Mouse (Mus musculus): Measurements from ENCODE around the gene Clca3b.
"Not testable (repeated sequence)": the region's sequence is repeated elsewhere in the genome, so short reads cannot be mapped to it uniquely, and the experiment has no call there.

Clca3b gene

DNA sequence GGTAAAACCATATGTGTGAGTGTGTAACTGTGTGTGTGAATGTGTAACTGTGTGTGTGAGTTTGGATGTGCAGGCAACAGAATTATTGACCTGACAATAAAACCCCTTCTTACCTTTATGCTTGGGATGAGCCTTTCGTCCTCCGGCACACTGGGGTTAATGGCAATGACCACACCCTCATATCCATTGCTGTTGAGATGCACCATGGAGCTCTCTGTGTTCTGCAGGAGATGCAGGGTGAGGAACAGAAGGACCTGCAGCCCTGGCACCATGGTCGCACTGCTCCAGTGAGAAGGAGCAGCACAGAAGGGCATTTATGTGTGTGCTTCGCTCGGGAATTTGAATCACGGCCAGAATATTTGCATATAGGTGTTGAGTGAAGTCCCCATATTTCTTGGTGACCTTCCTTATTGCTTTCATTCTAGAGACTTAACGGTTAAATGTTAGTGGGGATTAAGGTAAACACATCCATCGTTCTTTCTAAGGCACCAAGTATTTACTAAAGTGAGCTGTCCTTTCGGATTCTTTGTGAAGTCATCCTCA is at the start of gene Clca3b:
Clca3b (minus strand) TSS at position 344 of the 543 bp plus-strand sequence.
- not testable (repeated sequence) for DNase-seq (ENCODE audit: inconsistent ontology term)

- DNase-seq (ENCODE audit: inconsistent ontology term) = no peak
Observed at GRCm38 (mm10) chr3:144897042-144897678, 48.0 kb upstream of the Clca3b start.

DNA sequence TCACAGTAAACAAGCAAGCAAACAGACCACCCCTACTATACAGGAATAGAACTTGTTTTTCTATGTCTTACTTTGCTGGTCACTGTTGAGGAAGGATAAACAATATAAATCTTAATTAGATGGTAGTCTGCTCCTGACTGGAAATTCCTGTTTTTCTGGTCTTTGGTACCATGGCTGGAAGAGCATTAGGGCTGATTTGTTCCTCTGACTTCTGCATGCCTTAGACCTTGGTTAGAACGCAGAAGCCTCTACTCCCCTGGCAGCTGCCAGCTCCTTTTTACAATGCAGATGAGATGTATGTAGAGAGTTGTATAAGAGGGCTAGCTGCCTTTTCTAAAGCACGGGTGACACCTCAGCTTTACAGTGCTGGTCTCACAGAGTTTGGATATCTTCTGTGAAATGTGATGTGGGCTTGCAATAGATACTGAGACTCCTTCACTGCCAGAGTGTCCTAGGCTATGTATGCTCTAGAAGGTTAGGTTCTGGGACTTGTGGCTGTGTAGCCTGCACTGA is 41.1 kb upstream of the Clca3b start:
- no peak for DNase-seq (ENCODE audit: inconsistent ontology term)

DNA sequence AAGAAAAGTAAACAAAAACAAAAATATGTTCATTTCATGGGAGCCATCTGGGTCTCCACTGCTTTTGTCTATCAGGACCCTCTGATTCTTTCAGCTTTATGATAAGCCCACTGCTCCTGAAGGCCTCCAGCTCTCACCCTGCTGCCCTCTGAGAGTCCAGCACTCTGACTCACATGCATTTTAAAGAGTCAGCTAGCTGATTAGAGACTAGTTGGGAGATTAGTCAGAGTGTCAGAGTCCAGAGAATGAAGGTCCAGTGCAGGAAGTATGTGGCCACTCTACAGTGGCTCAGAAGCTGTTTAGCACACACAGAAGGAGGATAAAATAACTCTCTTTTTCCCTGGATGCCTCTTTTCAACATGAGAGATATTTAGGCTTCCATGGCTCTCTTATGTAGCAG is 37.8 kb upstream of the Clca3b start:
- peak; percentile 76 for DNase-seq (ENCODE audit: inconsistent ontology term)

DNA sequence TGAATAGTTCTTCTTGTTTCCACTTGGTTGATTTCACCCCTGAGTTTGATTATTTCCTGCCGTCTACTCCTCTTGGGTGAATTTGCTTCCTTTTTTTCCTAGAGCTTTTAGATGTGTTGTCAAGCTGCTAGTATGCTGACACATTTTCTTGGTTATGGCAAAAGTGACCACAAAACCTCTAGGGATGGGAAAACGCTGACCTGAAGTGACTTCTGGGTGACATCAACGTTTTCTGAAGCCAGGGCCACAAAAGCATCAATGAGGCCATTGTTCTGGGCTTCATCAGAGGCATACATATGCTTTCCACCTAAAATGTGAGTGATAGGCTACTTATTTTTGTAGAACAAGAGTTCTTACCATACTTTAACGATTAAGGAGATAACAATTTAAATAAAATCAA is 22.9 kb upstream of the Clca3b start:
- peak; percentile 87 for DNase-seq (ENCODE audit: inconsistent ontology term)

DNA sequence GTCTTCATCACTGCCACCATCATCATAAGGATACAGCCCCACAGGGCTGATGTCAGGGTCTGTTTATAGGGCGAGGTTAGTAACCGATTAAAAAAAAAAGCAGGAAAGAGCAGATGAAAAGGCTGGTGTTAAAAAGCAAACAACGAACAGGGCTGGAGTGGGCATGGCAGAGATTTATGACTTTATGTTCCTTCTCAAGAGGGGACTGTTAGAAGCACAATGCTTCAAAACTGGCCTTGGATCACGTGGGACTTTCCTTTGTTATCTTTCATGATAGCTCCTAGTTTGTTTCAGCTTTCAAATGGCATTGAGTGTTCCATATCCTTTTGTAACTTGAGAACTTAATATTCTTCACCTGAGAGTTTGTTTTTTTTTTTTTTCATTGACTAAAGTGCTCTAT is 427 bp upstream of the Clca3b start:
- no peak for DNase-seq (ENCODE audit: inconsistent ontology term)

DNA sequence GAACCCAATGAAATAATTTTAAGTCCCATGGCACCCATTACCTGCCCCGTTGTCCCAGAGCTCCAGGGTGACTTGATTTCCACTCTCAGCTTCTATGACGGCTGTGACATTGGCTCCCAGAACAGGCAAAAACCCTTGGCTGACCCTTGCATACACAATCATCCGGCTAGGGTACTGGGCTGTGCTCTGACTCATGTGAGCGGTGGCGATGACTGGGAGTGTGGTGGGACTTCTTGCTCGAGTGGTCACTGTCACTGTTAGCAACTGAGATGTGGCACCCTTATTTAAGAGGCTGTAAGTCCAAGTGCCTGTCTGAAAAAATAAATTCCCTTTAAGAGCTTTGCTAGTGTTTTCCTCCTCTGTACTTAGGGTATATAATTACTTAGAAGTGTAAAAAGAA is 21.9 kb downstream of the Clca3b start:
- DNase-seq (ENCODE audit: inconsistent ontology term) = peak; percentile 45

DNA sequence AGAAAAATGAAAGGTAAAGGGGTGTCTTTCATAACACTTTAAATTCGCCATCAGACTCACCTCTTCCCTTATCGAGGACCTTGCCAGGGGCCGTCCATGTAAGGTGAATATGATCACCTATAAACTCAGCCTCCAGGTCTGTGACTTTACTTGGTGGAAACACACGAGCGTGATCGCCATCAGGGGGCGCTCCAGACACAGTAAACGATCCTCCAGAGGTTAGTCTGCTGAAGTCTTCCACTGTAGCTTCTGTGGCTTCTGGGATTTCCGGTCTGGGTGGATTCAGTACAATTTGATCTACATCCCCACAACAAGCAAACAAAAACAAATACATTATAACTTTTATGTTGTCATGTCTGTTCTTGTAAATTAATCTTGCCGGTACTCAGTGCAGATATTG is 24.0 kb downstream of the Clca3b start:
- DNase-seq (ENCODE audit: inconsistent ontology term) = peak; percentile 59

DNA sequence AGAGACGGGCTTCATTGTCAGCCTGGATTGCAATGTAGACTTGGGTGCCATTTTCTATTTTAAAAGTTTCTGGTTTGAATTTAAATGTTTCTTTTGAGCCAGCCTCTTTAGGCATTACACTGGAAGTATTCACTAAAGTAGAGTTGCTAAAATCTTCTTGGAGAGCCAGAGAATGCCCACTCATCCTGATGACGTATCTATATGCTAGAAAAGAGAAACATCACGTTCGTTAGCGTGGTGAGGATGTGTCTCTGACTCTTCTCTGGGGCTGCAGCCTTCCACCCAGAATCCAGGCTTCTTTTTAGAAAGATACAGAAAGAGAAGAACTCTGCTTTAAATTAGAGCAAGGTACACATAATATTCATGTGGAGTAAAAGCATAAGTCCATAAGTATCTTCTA is 25.8 kb downstream of the Clca3b start:
- no peak for DNase-seq (ENCODE audit: inconsistent ontology term)

DNA sequence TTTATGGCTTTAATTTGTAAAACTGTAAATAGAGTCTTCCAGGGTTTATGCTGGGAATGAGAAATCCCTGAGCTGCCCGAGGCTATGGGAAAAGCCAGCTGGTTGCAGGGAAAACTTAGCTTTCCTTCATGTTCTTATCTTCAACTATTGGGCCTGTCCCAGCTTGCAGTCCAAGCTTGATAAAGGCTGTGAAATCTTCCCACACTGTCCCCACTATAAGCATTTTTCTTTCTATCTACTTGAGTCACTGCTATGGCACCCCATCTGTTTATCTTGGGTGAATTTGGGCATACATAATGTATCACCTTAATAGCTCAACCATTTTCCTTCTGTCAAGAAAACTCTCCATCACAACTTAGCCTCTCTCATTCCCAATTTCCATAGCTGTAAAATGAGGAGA is 28.5 kb downstream of the Clca3b start:
- DNase-seq (ENCODE audit: inconsistent ontology term) = no peak

GRCm38 (mm10) chr3:144819219-144819618 is 29.9 kb downstream of the Clca3b start, which contains the start of gene Clca3a2:
Clca3a2 (minus strand) TSS chr3:144819494.
- DNase-seq (ENCODE audit: inconsistent ontology term) = not testable (repeated sequence)

GRCm38 (mm10) chr3:144813336-144813735 is 35.8 kb downstream of the Clca3b start:
- not testable (repeated sequence) for DNase-seq (ENCODE audit: inconsistent ontology term)

GRCm38 (mm10) chr3:144811821-144812220 is 37.3 kb downstream of the Clca3b start:
- no peak for DNase-seq (ENCODE audit: inconsistent ontology term)

DNA sequence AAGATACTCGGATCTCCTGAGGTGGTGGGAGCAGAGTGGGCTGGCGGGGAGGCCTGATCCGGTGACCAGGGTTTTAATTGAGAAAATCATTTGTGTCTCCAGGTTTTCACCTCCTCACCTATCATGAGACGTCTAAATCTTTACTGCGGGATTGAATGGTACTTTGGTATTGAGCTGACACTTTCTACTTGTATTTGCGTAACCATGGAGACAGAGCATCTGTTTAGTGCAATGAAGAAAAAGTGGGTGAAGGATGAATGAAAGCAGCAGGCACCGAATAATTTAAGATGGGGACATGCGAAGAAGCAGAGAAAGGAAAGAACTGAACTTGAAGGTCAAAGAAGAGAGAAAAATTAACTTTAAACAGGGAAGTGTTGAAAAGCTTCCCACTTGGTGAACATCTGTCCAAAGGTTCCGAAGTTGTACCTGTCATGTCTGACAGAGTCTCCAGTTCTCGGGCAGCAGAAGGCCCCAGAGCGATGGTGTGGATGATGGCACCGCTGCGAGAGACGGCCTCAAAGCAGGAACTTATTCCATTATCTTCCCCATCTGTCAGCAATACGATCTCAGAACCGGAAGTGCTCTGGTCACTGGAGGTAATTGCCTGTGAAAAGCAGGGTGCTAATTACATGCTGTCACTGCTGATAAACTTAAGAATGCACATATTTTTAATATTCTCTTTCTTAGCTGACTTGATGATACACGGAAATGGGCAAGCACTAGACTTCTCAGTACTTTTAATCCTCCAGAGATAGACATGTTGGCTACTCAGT is 40.8 kb downstream of the Clca3b start:
- not testable (repeated sequence) for DNase-seq (ENCODE audit: inconsistent ontology term)

GRCm38 (mm10) chr3:144806626-144807025 is 42.5 kb downstream of the Clca3b start:
- DNase-seq (ENCODE audit: inconsistent ontology term) = not testable (repeated sequence)

DNA sequence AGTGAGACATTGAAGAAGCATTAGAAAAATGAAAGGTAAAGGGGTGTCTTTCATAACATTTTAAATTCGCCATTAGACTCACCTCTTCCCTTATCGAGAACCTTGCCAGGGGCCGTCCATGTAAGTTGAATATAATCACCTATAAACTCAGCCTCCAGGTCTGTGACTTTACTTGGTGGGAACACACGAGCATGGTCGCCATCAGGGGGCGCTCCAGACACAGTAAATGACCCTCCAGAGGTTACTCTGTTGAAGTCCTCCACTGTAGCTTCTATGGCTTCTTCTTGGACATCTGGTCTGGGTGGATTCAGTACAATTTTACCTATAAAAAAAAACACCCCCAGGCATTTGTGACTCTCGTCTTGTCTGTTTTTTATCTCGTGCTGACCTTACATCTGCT is 47.3 kb downstream of the Clca3b start:
- peak; percentile 31 for DNase-seq (ENCODE audit: inconsistent ontology term)

- DNase-seq (ENCODE audit: inconsistent ontology term) = peak; percentile 14
Observed at GRCm38 (mm10) chr3:144785181-144786148, 63.7 kb downstream of the Clca3b start.

All from Muller cell, postnatal 12 days (primary cell).